Mouse (Mus musculus) liver, embryonic 14.5 days (tissue): ENCODE measurements at regions not wholly inside any gene's neighbourhood (a gene's known extent, or its start where the extent isn't known, plus 50 kb on each side); places are given as distances from the start of the nearest gene placed in this dataset.

Experiments
- CTCF ChIP-seq: IDR thresholded peaks from 2 replicates; pipeline ENCODE4 v1.5.1; 2016; ENCODE audit warnings: antibody characterized with exemption, low read depth, control low read depth
- EP300 ChIP-seq: IDR thresholded peaks from 2 replicates; pipeline ENCODE4 v1.6.1; 2016; ENCODE audit warnings: antibody characterized with exemption, low read depth

DNA sequence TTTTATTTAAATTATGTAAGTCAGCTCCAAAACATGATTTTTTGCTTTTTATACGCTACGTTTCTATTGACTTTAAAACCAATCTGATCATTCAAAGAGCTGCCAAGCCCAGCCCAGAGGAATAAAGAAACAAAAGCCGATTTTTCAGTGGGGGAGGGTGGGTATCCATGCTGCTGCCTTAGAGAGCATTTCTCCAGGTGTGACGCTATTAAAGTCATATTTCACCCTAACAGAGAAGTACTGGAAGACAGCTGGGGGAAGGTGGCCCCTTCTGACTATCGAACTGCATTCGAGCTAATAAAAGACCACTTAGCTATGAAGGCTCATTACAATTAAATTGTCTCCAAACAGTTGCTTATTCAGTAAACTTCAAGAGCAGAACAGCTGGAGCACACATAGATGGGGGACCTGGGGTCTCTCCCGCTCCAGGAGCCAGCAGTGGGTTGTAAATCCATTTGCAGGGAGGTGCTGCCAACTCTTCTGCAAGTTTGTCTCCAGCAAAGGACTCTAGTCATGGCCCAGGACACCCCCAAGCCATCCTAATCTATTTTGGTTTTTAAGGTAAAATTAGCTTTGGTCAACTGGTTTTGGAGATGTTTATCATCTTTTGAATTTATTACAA is 336.5 kb downstream of the Ets1 start:
- TF ChIP-seq CTCF, result no peak
- TF ChIP-seq EP300, result no peak
